Mouse (Mus musculus) adrenal gland, postnatal 14 days (tissue): ENCODE measurements around the gene Clpsl2. TPM values are rescaled to one million over a fixed set of nuclear protein-coding genes. Genes with fewer than 3 reads are reported as not detected.
"Not testable (repeated sequence)": the region's sequence is repeated elsewhere in the genome, so short reads cannot be mapped to it uniquely, and the experiment has no call there.

Experiments
- DNase-seq: peaks from one replicate; pipeline ENCODE4 v3.0.0; 2021; ENCODE audit warnings: mixed read lengths
- total RNA-seq: library from RNA; stranded (reverse); gene quantifications from 2 replicates; pipeline ENCODE4 v1.2.3, GENCODE M21; 2021

Clpsl2 gene
- total RNA-seq, 1 experiment from 2014 or later, result not detected

GRCm38 (mm10) chr17:28521071-28521726 lies 28.0 kb upstream of the Clpsl2 start:
- DNase-seq, result no peak

- no peak for DNase-seq
Observed at GRCm38 (mm10) chr17:28521920-28522319, 27.3 kb upstream of the Clpsl2 start.

GRCm38 (mm10) chr17:28522623-28523354 lies 26.4 kb upstream of the Clpsl2 start:
- peak; percentile 95 for DNase-seq

DNA sequence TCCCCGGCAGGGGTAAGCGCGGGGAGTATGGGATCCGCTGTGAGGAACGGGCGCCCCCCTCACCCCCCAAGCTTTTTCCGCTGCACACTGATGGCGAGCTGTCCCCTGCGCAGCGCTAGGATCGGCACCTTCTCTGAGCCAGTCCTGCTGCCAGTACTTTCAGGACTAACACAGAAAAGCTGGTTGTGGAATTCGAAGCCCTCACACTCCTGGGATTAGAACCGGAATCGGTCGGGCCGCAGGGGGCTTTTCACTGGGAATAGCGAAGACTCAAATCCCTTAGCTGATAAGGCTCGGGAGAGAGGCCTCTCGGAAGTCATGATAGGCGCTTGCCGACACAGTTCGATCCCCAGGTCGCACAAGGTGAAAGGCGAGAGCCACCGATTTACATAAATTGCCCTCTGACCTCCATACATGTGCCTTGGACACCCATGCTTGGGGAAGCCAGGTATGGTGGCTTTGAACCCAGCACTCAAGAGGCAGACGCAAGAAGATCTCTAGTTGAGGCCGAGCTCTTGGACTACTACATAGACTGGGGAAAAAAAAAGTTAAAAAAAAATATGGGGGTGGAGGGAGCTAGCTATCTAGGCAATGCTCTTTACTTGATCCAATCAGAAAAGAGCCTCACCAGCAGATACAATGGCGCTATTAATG lies 25.7 kb upstream of the Clpsl2 start:
- no peak for DNase-seq

GRCm38 (mm10) chr17:28524009-28524695 lies 25.1 kb upstream of the Clpsl2 start:
- no peak for DNase-seq

- no peak for DNase-seq
Observed at GRCm38 (mm10) chr17:28524831-28525430, 24.3 kb upstream of the Clpsl2 start.

DNA sequence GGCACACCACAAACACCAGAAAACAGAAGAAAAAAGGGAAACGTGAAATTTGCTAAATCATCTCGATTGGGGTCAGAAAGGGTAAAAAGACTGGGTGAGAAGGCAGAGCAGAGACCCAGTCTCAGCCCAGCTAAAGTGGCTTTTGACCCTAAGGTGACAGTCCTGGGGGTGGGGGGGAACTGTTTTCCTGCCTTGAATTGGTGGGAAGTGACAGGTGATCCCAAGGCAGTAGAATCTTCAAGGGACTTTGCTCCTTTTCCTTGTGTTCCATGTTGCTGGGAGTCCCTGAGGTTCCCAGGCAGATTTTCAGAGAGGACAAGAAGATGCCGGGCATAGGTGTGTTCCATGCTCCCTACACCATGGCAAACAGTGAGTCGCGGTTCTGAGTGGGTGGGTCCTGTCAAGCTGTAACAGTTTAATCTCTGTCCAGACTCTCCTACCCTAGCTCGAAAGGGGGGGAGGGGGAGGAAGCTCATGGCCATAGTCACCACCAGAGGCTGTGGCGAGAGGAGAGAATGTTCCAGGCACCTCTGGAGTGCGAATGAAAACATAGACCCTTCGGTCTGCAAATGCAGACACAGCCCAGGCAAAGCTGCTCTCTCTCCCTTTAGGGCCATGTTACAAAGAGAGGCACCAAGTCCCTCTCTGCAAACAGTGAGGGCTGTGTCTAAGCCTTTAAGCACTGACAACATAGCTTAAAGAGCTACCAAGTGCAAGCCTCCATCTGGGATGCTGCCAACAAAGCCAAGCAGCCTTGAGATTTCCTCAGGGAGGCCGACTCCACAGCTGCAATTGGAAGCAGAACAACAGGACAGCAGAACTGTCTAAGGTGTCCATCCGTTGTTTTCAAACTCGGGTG lies 21.8 kb upstream of the Clpsl2 start:
- peak; percentile 86 for DNase-seq

- DNase-seq, result peak; percentile 93
Observed at GRCm38 (mm10) chr17:28528043-28528351, 21.2 kb upstream of the Clpsl2 start.

GRCm38 (mm10) chr17:28529116-28529515 lies 20.1 kb upstream of the Clpsl2 start:
- no peak for DNase-seq

DNA sequence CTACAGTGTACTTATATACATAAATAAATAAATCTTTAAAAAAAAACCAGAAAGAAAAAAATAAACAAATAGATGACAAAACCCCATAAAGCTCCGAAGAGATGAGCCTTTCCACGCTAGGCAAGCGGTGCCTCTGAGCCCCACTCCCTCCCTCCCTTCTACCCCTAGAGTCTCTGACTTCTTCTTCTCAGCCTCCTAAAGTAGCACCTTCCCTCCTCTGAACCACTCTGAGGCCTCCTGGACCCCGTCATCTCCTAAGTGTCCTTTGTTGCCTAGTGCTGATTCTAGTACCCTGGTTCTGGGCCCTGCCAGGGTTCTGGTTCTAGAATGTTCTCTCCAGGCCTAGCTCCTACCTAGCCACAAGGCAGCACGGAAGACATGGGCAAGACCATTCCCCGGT lies 18.7 kb upstream of the Clpsl2 start, which contains the start of gene Armc12:
Gene Armc12 (plus strand): TSS at position 301 of the 400 bp plus-strand sequence.
- no peak for DNase-seq

DNA sequence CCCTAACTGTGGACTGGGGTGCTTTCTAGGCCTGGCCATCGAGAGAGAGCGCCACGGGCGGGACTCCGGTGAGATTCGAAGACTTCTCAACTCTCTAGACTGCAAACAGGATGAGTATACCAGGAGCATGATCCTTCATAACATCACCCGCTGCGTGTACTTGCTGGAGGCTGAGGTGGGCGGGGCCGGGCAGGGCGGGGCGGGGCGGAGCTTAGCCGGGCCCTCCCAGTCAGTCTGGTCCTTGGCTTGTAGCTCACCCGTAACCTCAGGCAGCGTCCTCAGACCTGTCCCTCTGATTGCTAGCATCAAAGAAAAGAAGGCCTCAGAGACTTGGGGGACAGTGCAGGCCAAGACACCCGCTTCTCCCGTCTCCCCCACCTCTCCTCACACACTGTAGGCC lies 17.3 kb upstream of the Clpsl2 start:
- no peak for DNase-seq

- no peak for DNase-seq
Observed at GRCm38 (mm10) chr17:28532557-28532956, 16.7 kb upstream of the Clpsl2 start.

- DNase-seq, result no peak
Observed at GRCm38 (mm10) chr17:28533327-28533726, 15.9 kb upstream of the Clpsl2 start.

GRCm38 (mm10) chr17:28537881-28538280 lies 11.3 kb upstream of the Clpsl2 start:
- no peak for DNase-seq

DNA sequence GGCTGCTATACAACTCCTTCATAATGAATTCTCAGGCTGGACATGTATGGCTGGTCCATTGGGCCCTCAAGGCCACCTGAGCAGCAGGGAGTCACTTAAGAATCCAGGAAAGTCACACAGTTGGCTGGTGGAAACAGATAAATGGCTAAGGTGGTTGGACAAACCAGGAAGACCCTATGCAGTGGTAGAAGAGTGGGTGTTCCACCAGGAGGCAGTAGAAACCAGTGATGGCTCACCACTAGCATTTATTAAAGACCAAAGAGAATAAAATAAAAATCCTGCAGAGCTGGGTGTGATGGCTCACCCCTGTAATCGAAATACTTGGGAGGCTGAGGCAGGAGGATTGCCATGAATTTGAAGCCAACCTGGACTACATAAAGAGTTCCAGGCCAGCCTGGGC lies 2.3 kb upstream of the Clpsl2 start:
- DNase-seq, result peak; percentile 48

- DNase-seq, result no peak
Observed at GRCm38 (mm10) chr17:28548550-28548949, 661 bp upstream of the Clpsl2 start.

DNA sequence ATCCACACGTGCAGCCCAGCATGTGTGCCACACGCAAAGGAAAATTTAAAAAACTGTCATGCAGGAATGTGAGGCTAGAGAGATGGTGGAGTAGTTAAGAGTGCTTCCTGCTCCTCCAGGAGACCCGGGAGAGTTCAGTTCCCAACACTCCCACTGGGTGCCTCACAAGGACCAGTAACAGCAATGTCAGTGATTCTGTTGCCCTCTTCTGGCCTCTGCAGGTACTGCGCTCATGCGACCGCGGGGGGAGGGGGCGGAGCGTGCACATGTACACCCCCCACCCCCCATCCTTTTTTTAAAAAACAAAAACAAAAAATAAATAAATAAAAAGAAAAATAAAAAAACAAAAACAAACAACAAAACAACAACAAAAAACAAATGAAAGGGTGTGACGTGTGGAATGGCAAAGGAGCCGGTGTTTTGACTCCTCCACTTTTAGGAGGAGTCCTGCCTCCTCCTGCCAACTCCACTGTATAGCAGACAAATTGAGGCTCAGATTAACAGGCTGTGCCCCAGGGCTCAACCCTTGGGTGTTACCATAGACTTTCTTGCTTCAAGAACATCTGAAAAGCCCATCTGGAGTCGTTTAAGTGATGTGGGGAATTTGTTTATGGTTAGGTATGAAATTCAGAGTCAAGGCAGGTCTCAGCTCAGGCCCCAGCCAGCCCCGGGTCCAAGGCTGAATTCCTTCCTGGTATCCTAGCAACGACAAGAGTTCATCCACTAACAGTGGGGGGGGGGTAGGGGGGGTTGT lies 4.0 kb downstream of the Clpsl2 start:
- peak; percentile 85 for DNase-seq

DNA sequence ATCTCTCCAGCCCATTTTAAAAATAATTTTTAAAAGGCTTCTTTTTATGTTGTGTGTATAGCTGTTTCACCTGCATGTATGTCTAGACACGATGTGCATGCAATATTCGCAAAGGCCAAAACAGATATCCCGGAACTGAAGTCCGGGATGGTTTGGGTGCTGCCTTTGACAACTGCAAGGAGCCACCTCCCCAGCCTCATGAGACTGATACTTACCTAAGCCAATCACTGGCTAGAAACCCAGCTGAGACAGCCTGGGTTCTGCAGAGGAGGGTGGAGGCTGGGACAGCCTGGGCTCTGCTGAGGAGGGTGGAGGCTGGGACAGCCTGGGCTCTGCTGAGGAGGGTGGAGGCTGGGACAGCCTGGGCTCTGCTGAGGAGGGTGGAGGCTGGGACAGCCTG lies 4.8 kb downstream of the Clpsl2 start:
- not testable (repeated sequence) for DNase-seq

GRCm38 (mm10) chr17:28556635-28557396 lies 7.6 kb downstream of the Clpsl2 start:
- no peak for DNase-seq

DNA sequence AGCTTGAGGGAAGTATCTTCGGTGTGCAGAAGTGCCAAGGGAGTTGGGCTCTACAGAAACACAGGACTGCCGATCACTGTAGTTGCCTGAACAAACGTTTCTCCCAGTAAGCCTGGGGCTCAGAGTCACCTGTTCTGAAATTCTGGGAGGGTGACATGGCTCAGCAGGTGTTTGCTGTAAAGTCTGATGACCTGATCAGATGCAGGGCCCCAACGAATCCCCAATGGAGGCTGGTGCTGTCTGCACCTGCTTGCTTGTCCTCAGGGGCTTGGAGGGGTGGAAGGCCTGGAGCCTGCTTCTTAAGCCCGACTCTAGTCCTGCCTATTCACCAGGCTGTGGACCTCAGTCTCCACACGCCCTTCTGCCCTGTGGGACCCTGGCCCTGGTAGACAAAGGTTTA lies 8.6 kb downstream of the Clpsl2 start:
- DNase-seq, result no peak
